Mouse (Mus musculus): ENCODE measurements at regions not wholly inside any gene's neighbourhood (a gene's known extent, or its start where the extent isn't known, plus 50 kb on each side); places are given as distances from the start of the nearest gene placed in this dataset.

- Histone ChIP-seq H3K9me3 (ENCODE audit: control insufficient read depth, insufficient read depth, low read depth, low read length) (no peaks in the 10 kb centered on the region), H3K4me1 (ENCODE audit: control insufficient read depth in 2 of 2, insufficient read depth in 2 of 2, low read length in 2 of 2, poor library complexity in 1 of 2) (no peaks in the 10 kb centered on the region), H3K4me3 (ENCODE audit: insufficient read depth in 1 of 2, low read depth in 1 of 2, low read length in 2 of 2, poor library complexity in 1 of 2, severe bottlenecking in 1 of 2) (no peak overlapping the region), H3K27ac (ENCODE audit: insufficient read depth, low read depth, low read length, poor library complexity, severe bottlenecking) (no peak overlapping the region), H3K9ac (ENCODE audit: insufficient read depth, low read depth, low read length, poor library complexity, severe bottlenecking) (no peak overlapping the region), H3K36me3 (ENCODE audit: control insufficient read depth, insufficient read depth, low read length, poor library complexity, severe bottlenecking) (no peaks in the 10 kb centered on the region)
- no peak for TF ChIP-seq CHD2 (IDR thresholded peaks at IDR 0.05; ENCODE audit: low read depth, low read length)
- no peak for TF ChIP-seq ZNF384 (IDR thresholded peaks at IDR 0.05; ENCODE audit: low read depth, low read length)
- TF ChIP-seq MAFK (IDR thresholded peaks at IDR 0.05; ENCODE audit: insufficient read depth, low read depth, low read length): no peak
- no peak for TF ChIP-seq ZC3H11A (IDR thresholded peaks at IDR 0.05; ENCODE audit: borderline replicate concordance, low read depth, low read length)
- TF ChIP-seq HCFC1 (IDR thresholded peaks at IDR 0.05; ENCODE audit: borderline replicate concordance, insufficient read depth, low read length): no peak
- peak; percentile 34 for DNase-seq (ENCODE audit: low read depth, low spot score)
- in situ Hi-C loops (cut with MboI; ENCODE audit: low sequenced_read_pairs in 2 of 2, unreplicated experiment in 2 of 2): no loop called here
Observed at GRCm38 (mm10) chr12:106282491-106283106, 272.6 kb downstream of the Vrk1 start.

- Histone ChIP-seq H3K27ac (ENCODE audit: insufficient read depth, low read depth, low read length, poor library complexity, severe bottlenecking) (no peak overlapping the region), H3K4me3 (ENCODE audit: insufficient read depth in 1 of 2, low read depth in 1 of 2, low read length in 2 of 2, poor library complexity in 1 of 2, severe bottlenecking in 1 of 2) (no peak overlapping the region), H3K9ac (ENCODE audit: insufficient read depth, low read depth, low read length, poor library complexity, severe bottlenecking) (no peak overlapping the region), H3K36me3 (ENCODE audit: control insufficient read depth, insufficient read depth, low read length, poor library complexity, severe bottlenecking) (no peaks in the 10 kb centered on the region), H3K4me1 (ENCODE audit: control insufficient read depth in 2 of 2, insufficient read depth in 2 of 2, low read length in 2 of 2, poor library complexity in 1 of 2) (no peaks in the 10 kb centered on the region), H3K9me3 (ENCODE audit: control insufficient read depth, insufficient read depth, low read depth, low read length) (no peaks in the 10 kb centered on the region)
- no peak for DNase-seq (ENCODE audit: low read depth, low spot score)
- in situ Hi-C loops (cut with MboI; ENCODE audit: low sequenced_read_pairs in 2 of 2, unreplicated experiment in 2 of 2): no loop called here
- TF ChIP-seq ZC3H11A (IDR thresholded peaks at IDR 0.05; ENCODE audit: borderline replicate concordance, low read depth, low read length): no peak
- no peak for TF ChIP-seq MAFK (IDR thresholded peaks at IDR 0.05; ENCODE audit: insufficient read depth, low read depth, low read length)
- no peak for TF ChIP-seq HCFC1 (IDR thresholded peaks at IDR 0.05; ENCODE audit: borderline replicate concordance, insufficient read depth, low read length)
- no peak for TF ChIP-seq CHD2 (IDR thresholded peaks at IDR 0.05; ENCODE audit: low read depth, low read length)
- TF ChIP-seq ZNF384 (IDR thresholded peaks at IDR 0.05; ENCODE audit: low read depth, low read length): no peak
Observed at GRCm38 (mm10) chr12:106284814-106285213, 274.8 kb downstream of the Vrk1 start.

GRCm38 (mm10) chr12:106288791-106289515 lies 278.9 kb downstream of the Vrk1 start:
- Histone ChIP-seq H3K36me3 (ENCODE audit: control insufficient read depth, insufficient read depth, low read length, poor library complexity, severe bottlenecking) (no peaks in the 10 kb centered on the region), H3K4me3 (ENCODE audit: insufficient read depth in 1 of 2, low read depth in 1 of 2, low read length in 2 of 2, poor library complexity in 1 of 2, severe bottlenecking in 1 of 2) (no peak overlapping the region), H3K27ac (ENCODE audit: insufficient read depth, low read depth, low read length, poor library complexity, severe bottlenecking) (no peak overlapping the region), H3K9me3 (ENCODE audit: control insufficient read depth, insufficient read depth, low read depth, low read length) (no peaks in the 10 kb centered on the region), H3K4me1 (ENCODE audit: control insufficient read depth in 2 of 2, insufficient read depth in 2 of 2, low read length in 2 of 2, poor library complexity in 1 of 2) (no peaks in the 10 kb centered on the region), H3K9ac (ENCODE audit: insufficient read depth, low read depth, low read length, poor library complexity, severe bottlenecking) (no peak overlapping the region)
- TF ChIP-seq MAFK (IDR thresholded peaks at IDR 0.05; ENCODE audit: insufficient read depth, low read depth, low read length) (no peak), CHD2 (IDR thresholded peaks at IDR 0.05; ENCODE audit: low read depth, low read length) (no peak), HCFC1 (IDR thresholded peaks at IDR 0.05; ENCODE audit: borderline replicate concordance, insufficient read depth, low read length) (no peak), ZNF384 (IDR thresholded peaks at IDR 0.05; ENCODE audit: low read depth, low read length) (no peak), ZC3H11A (IDR thresholded peaks at IDR 0.05; ENCODE audit: borderline replicate concordance, low read depth, low read length) (no peak)
- in situ Hi-C loops (cut with MboI; ENCODE audit: low sequenced_read_pairs in 2 of 2, unreplicated experiment in 2 of 2): no loop called here
- no peak for DNase-seq (ENCODE audit: low read depth, low spot score)

- no peak overlapping the region for H3K27ac ChIP-seq (ENCODE audit: insufficient read depth, low read depth, low read length, poor library complexity, severe bottlenecking)
- in situ Hi-C loops (cut with MboI; ENCODE audit: low sequenced_read_pairs in 2 of 2, unreplicated experiment in 2 of 2): no loop called here
- no peaks in the 10 kb centered on the region for H3K9me3 ChIP-seq (ENCODE audit: control insufficient read depth, insufficient read depth, low read depth, low read length)
- H3K9ac ChIP-seq (ENCODE audit: insufficient read depth, low read depth, low read length, poor library complexity, severe bottlenecking): no peak overlapping the region
- no peaks in the 10 kb centered on the region for H3K4me1 ChIP-seq (ENCODE audit: control insufficient read depth in 2 of 2, insufficient read depth in 2 of 2, low read length in 2 of 2, poor library complexity in 1 of 2)
- DNase-seq (ENCODE audit: low read depth, low spot score): no peak
- H3K36me3 ChIP-seq (ENCODE audit: control insufficient read depth, insufficient read depth, low read length, poor library complexity, severe bottlenecking): no peaks in the 10 kb centered on the region
- no peak overlapping the region for H3K4me3 ChIP-seq (ENCODE audit: insufficient read depth in 1 of 2, low read depth in 1 of 2, low read length in 2 of 2, poor library complexity in 1 of 2, severe bottlenecking in 1 of 2)
- TF ChIP-seq MAFK (IDR thresholded peaks at IDR 0.05; ENCODE audit: insufficient read depth, low read depth, low read length) (no peak), ZNF384 (IDR thresholded peaks at IDR 0.05; ENCODE audit: low read depth, low read length) (no peak), ZC3H11A (IDR thresholded peaks at IDR 0.05; ENCODE audit: borderline replicate concordance, low read depth, low read length) (no peak), HCFC1 (IDR thresholded peaks at IDR 0.05; ENCODE audit: borderline replicate concordance, insufficient read depth, low read length) (no peak), CHD2 (IDR thresholded peaks at IDR 0.05; ENCODE audit: low read depth, low read length) (no peak)
Observed at GRCm38 (mm10) chr12:106291476-106292046, 281.5 kb downstream of the Vrk1 start.

Data from ES-E14 (cell line).